Mouse (Mus musculus) kidney, postnatal 0 days (tissue): ENCODE data around the gene Robo2. TPM values are rescaled to one million over a fixed set of nuclear protein-coding genes. Genes with fewer than 3 reads are reported as not detected.

Source experiments
- ATAC-seq: fragments of 200-750 bp; cut with Nextera tagmentation; replicated peaks from 2 replicates; pipeline ENCODE4 v1.8.0; 2017; ENCODE audit warnings: low read depth, moderate number of reproducible peaks, moderate TSS enrichment, moderate library complexity; ENCODE audit not compliant: low FRiP score
- DNase-seq: peaks from one replicate; pipeline ENCODE4 v3.0.0-alpha.2; 2016; ENCODE audit warnings: low spot score
- H3K27ac ChIP-seq: fragments of 300-500 bp; sonication (generic); 2 replicates; pipeline ENCODE4 v1.5.1; 2014; ENCODE audit warnings: mild to moderate bottlenecking
- H3K27me3 ChIP-seq: fragments of 300-500 bp; sonication (generic); 2 replicates; pipeline ENCODE4 v1.6.1; 2014; ENCODE audit warnings: low read length, mixed read lengths; ENCODE audit not compliant: insufficient read depth
- H3K36me3 ChIP-seq: fragments of 300-500 bp; sonication (generic); 2 replicates; pipeline ENCODE4 v1.6.1; 2014; ENCODE audit warnings: low read length, mixed read lengths; ENCODE audit not compliant: insufficient read depth
- H3K4me1 ChIP-seq: fragments of 300-500 bp; sonication (generic); replicated peaks from 2 replicates; pipeline ENCODE4 v1.6.1; 2014; ENCODE audit warnings: antibody characterized with exemption, low read length, mixed read lengths; ENCODE audit not compliant: insufficient read depth
- H3K4me2 ChIP-seq: fragments of 300-500 bp; sonication (generic); 2 replicates; pipeline ENCODE4 v1.6.1; 2014; ENCODE audit warnings: mild to moderate bottlenecking, low read length, moderate library complexity, mixed read lengths
- H3K4me3 ChIP-seq: fragments of 300-500 bp; sonication (generic); replicated peaks from 2 replicates; pipeline ENCODE4 v1.5.1; 2014; ENCODE audit warnings: low read depth, low read length
- H3K9ac ChIP-seq: fragments of 300-500 bp; sonication (generic); 2 replicates; pipeline ENCODE4 v1.6.1; 2014; ENCODE audit warnings: low read depth, low read length
- H3K9me3 ChIP-seq: fragments of 300-500 bp; sonication (generic); replicated peaks from 2 replicates; pipeline ENCODE4 v1.6.1; 2016; ENCODE audit warnings: low read length, inconsistent platforms, mixed read lengths
- CTCF ChIP-seq: IDR thresholded peaks from 2 replicates; pipeline ENCODE4 v1.5.1; 2016; ENCODE audit warnings: antibody characterized with exemption, low read depth, mild to moderate bottlenecking, moderate library complexity
- WGBS: fragments of 180-500 bp; shearing (Covaris S2); extraction: QIAGEN DNeasy Blood & Tissue Kit; methylation state at CpG from one replicate; pipeline ENCODE4 v1.1.7; 2014; 5-methylcytosine and 5-hydroxymethylcytosine counted together
- polyA plus RNA-seq: library from polyadenylated mRNA; unstranded; fragments of >200 nt; fragmentation: Nextera tagmentation; extraction: Ambion mirVana; gene quantifications from 2 replicates; pipeline ENCODE4 v1.2.1, GENCODE M21; 2015

The Robo2 gene
- polyA plus RNA-seq, 1 experiment from 2014 or later = 30.7 TPM

DNA sequence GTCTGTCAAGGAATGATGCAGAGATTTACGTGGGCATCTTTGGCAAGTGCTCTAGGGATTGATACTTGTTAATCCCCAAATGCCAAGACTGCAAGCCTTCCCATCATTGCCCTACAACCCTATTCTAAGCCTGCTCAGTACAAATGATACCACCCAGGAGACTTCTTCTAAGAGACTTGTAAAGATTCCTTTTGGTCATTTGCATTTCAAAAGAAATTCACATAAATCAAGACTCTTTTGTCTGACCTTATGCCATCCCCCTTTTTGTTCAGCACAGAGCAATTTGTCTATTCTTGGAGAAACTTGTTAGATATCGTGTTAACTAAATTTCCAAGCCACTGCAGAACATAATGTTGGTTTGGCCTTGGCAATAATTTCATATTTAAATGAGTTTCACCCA is 15.4 kb upstream of the Robo2 start:
- H3K4me2 ChIP-seq = no peak overlapping the region
- no peaks in the 10 kb centered on the region for H3K36me3 ChIP-seq
- H3K27me3 ChIP-seq = no peaks in the 10 kb centered on the region
- no peak overlapping the region for H3K27ac ChIP-seq
- DNase-seq (no peak), ATAC-seq (no peak)
- WGBS = 72% methylated on average over 2 of the region's 2 CpGs
- H3K4me3 ChIP-seq = no peak overlapping the region
- no peaks in the 10 kb centered on the region for H3K9me3 ChIP-seq
- H3K9ac ChIP-seq = no peak overlapping the region
- TF ChIP-seq CTCF = no peak
- H3K4me1 ChIP-seq = no peaks in the 10 kb centered on the region

DNA sequence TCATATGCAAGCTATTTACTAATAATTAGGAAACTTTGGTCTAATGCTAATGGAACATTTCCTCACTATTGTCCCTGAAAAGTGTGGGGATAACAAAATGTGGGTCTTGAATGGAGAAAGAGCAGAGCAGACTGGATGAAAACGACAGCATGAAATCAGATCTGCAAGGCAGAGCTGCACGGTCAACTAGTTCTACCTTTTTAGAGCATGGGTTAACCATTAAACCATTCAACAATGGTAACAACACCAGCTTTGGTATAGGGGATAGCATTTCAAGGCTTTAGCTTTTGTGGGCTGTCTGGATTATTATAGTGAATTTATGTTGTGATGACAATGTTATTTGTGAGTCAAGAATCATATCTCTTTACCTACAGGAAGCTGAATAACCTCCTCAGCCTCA is 8.7 kb upstream of the Robo2 start:
- H3K36me3 ChIP-seq = no peaks in the 10 kb centered on the region
- no peak overlapping the region for H3K4me2 ChIP-seq
- no peaks in the 10 kb centered on the region for H3K27me3 ChIP-seq
- 57% methylated on average over 2 of the region's 2 CpGs for WGBS
- DNase-seq = no peak
- ATAC-seq = no peak
- H3K4me1 ChIP-seq = no peaks in the 10 kb centered on the region
- TF ChIP-seq CTCF = no peak
- H3K9me3 ChIP-seq = no peaks in the 10 kb centered on the region
- no peak overlapping the region for H3K9ac ChIP-seq
- H3K4me3 ChIP-seq = no peak overlapping the region
- H3K27ac ChIP-seq = no peak overlapping the region

DNA sequence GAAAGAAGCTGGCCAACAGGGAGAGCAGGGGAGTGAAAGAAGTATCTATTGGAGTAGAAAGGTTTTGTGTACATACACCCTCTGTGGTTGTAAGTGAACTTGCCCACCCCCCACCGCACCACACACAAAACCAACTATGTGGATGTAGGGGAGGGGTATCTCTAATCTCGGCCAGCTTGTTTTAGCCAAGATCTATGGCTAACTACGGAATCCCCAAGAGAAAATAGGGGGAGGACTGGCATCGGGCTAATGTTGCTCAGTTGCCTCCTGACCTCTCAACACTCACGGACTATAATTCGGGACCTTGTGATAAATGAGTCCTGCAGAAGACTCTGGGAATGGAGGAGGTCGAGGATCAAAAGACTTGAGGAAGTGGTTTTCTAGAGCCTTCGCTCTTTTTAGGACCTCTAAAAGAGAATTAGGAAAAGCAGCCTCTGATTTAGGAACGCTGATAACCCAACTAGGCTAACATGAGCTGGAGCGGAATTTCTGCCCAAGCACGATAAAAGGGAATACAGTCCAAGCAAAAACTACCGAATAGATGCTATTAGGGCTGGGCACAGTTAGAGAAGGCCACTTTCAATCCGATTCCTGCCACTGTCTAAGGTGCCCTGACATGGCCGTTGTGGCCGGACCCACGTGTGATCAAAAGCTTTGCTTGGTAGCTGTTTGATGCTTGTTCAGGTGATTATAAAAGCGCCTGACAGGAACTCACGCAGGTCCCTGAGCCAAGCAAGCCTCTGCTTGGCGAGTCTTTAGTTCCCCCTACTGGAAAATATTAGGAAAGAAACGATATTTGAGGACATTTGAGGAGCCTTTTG is 1.1 kb upstream of the Robo2 start:
- Histone ChIP-seq H3K36me3 (no peaks in the 10 kb centered on the region), H3K27me3 (no peaks in the 10 kb centered on the region), H3K4me1 (no peaks in the 10 kb centered on the region), H3K9ac (no peak overlapping the region), H3K4me3 (peak overlapping the region; percentile 48), H3K27ac (no peak overlapping the region), H3K4me2 (peak overlapping the region; percentile 90), H3K9me3 (no peaks in the 10 kb centered on the region)
- TF ChIP-seq CTCF = peak; percentile 77
- peak; percentile 92 for DNase-seq
- peak; percentile 61 for ATAC-seq
- under 1% methylated on average over 20 of the region's 20 CpGs for WGBS

DNA sequence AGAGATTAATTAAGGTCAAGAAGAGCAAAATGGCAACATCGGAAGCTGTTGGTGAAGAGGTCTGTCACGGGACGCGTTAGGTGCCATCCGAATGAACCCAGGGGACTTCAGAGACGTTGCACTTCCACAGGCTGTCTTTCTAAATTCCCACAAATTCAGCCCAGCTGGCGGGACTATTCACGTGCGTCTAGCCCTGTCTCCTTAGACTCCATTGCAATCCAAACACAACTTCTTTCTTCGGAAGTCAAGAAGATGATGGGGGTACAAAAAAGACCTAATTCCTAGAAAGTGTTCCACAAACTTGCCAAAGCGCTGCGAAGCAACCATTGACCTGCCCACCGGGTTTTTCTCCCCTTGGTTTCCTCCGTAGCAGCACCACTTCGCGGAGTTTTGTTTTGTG is 604 bp downstream of the Robo2 start:
- H3K4me2 ChIP-seq = peak overlapping the region; percentile 90
- H3K9ac ChIP-seq = peak overlapping the region; percentile 51
- H3K36me3 ChIP-seq = no peaks in the 10 kb centered on the region
- DNase-seq = no peak
- H3K4me3 ChIP-seq = peak overlapping the region; percentile 48
- no peaks in the 10 kb centered on the region for H3K9me3 ChIP-seq
- no peaks in the 10 kb centered on the region for H3K27me3 ChIP-seq
- WGBS = 0% methylated on average over 16 of the region's 16 CpGs
- no peak for ATAC-seq
- H3K27ac ChIP-seq = peak overlapping the region; percentile 60; the same call in 1 of the 2 replicates
- TF ChIP-seq CTCF = no peak
- no peaks in the 10 kb centered on the region for H3K4me1 ChIP-seq

DNA sequence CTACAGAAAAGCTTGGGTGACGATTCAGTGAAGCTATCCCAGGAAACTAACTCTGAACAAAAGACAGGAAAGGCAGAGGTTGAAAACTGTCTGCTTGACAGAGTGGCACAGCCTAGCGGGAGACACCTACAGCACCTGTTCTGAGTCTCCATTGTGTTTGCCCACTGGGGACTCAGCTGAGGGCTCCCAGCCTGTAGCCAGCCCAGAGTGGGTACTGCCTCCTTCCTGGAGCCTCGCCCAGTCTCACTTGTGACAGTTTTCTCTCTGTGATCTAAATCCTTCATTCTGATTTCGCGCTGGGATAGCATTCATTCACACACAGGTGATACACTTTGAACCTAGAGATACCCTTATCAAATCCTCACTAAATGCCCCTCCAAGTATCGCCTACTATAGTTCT is 1.5 kb downstream of the Robo2 start:
- Histone ChIP-seq H3K9me3 (no peaks in the 10 kb centered on the region), H3K4me1 (no peaks in the 10 kb centered on the region), H3K36me3 (no peaks in the 10 kb centered on the region), H3K9ac (0 out of 2 replicates have a peak overlapping the region, but pooled peaks have one; percentile 5), H3K4me3 (peak overlapping the region; percentile 48), H3K27ac (no peak overlapping the region), H3K27me3 (no peaks in the 10 kb centered on the region), H3K4me2 (peak overlapping the region; percentile 90)
- DNase-seq = peak; percentile 28
- no peak for ATAC-seq
- 9% methylated on average over 6 of the region's 6 CpGs for WGBS
- no peak for TF ChIP-seq CTCF

DNA sequence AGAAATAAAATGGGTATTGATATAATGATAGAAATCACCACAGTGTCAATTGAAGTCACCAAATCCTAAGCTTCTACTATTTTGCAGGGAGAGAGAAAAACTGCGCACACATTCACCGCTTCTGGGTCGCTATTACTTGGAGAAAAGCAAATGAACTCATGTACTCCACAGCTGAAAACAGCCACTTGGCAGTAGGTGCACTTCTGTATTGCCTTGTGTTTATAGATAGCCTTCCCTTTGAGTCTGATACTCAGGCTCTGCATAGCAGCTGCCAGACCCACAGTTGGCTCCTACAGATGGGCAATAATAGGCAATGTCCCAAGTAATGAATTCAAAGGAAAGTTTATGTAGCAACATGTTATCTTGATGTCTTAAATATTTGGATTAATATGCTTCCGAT is 2.1 kb downstream of the Robo2 start:
- H3K27ac ChIP-seq = no peak overlapping the region

More for the DNA sequence above, 2.1 kb downstream of the Robo2 start:
- no peak for TF ChIP-seq CTCF
- peak overlapping the region; percentile 48 for H3K4me3 ChIP-seq
- H3K27me3 ChIP-seq = no peaks in the 10 kb centered on the region
- no peaks in the 10 kb centered on the region for H3K36me3 ChIP-seq
- no peaks in the 10 kb centered on the region for H3K4me1 ChIP-seq
- peak overlapping the region; percentile 90 for H3K4me2 ChIP-seq
- no peaks in the 10 kb centered on the region for H3K9me3 ChIP-seq
- ATAC-seq (no peak), DNase-seq (peak; percentile 35)
- WGBS = 45% methylated on average over 4 of the region's 4 CpGs
- no peak overlapping the region for H3K9ac ChIP-seq
